ENCODE assay signal across 19 mouse cellular contexts in the genomic region with DNA sequence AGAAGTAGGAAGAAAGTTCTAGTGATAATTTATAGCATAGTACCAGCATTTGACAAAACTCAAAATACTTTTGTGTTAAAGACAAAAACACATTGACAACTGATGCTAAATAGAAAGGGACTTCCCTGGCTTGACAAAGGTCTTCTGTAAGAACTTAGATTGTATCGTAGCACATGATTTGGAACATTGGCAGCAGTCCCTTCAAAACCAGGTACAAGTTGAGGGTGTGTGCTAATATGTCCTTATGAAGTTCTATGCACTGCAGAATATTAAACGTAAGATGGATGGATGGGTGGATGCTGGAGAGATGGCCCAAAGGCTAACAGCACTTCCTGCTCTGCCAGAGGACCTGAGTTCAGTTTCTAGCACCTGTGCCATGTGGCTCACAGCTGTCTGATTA.
DNase-seq lines count a peak whose midpoint lies in the region; ATAC-seq and TF ChIP-seq lines count a peak whose summit lies in the region.
"Had no signal": no experiment of that assay in that cellular context is flagged by ENCODE, and none has a peak within 500 bp of the region (broad histone marks: within the 10 kb centered on the region; RNA-seq: fewer than 3 reads in every experiment).

No protein-coding gene starts in this region.

- H3K36me3 ChIP-seq in midbrain, embryonic 11.5 days (ENCODE audit: control insufficient read depth, insufficient read depth, low read length) = no peaks in the 10 kb centered on the region
- no peaks in the 10 kb centered on the region for H3K36me3 ChIP-seq in midbrain, embryonic 10.5 days
- H3K36me3 ChIP-seq in stomach, postnatal 0 days (ENCODE audit: control insufficient read depth, insufficient read depth, low read length) = no peaks in the 10 kb centered on the region
- no peaks in the 10 kb centered on the region for H3K36me3 ChIP-seq in forebrain, embryonic 11.5 days (ENCODE audit: control insufficient read depth, insufficient read depth, low read length)
- H3K36me3 ChIP-seq: embryonic facial prominence, embryonic 10.5 days; embryonic facial prominence, embryonic 12.5 days; forebrain, embryonic 10.5 days; forebrain, embryonic 15.5 days had no signal

- no peak overlapping the region for H3K4me2 ChIP-seq in midbrain, embryonic 11.5 days
- H3K4me2 ChIP-seq in stomach, postnatal 0 days (replicated peaks; ENCODE audit: low read depth) = no peak overlapping the region
- no peak overlapping the region for H3K4me2 ChIP-seq in forebrain, embryonic 11.5 days (ENCODE audit: low read depth, low read length, severe bottlenecking)
- H3K4me2 ChIP-seq: embryonic facial prominence, embryonic 12.5 days; forebrain, embryonic 13.5 days; forebrain, embryonic 15.5 days had no signal

- no peak for ATAC-seq in midbrain, embryonic 11.5 days (ENCODE audit: low FRiP score)
- no peak for ATAC-seq in stomach, postnatal 0 days (ENCODE audit: low FRiP score, low TSS enrichment)
- ATAC-seq in forebrain, embryonic 11.5 days (replicated peaks; ENCODE audit: low FRiP score) = no peak
- ATAC-seq: forebrain, embryonic 13.5 days; forebrain, embryonic 15.5 days; forebrain, postnatal 0 days had no signal

- 95% methylated on average over 2 of the region's 2 CpGs for WGBS in midbrain, embryonic 11.5 days
- WGBS in midbrain, embryonic 10.5 days = 88% methylated on average over 2 of the region's 2 CpGs
- WGBS in stomach, postnatal 0 days = 82% methylated on average over 2 of the region's 2 CpGs
- WGBS in forebrain, embryonic 11.5 days = 83% methylated on average over 2 of the region's 2 CpGs

- no peaks in the 10 kb centered on the region for H3K27me3 ChIP-seq in midbrain, embryonic 11.5 days (ENCODE audit: control insufficient read depth, insufficient read depth, low read length)
- H3K27me3 ChIP-seq in midbrain, embryonic 10.5 days (ENCODE audit: low read depth, poor library complexity, severe bottlenecking) = no peaks in the 10 kb centered on the region
- H3K27me3 ChIP-seq in stomach, postnatal 0 days (ENCODE audit: control insufficient read depth, insufficient read depth, low read length) = no peaks in the 10 kb centered on the region
- no peaks in the 10 kb centered on the region for H3K27me3 ChIP-seq in forebrain, embryonic 11.5 days (ENCODE audit: control insufficient read depth, insufficient read depth, low read length)
- H3K27me3 ChIP-seq: embryonic facial prominence, embryonic 12.5 days; forebrain, embryonic 13.5 days; forebrain, embryonic 15.5 days had no signal

- no peak for TF ChIP-seq CTCF in stomach, postnatal 0 days (IDR thresholded peaks at IDR 0.05; ENCODE audit: low read depth)

- no peak overlapping the region for H3K27ac ChIP-seq in midbrain, embryonic 11.5 days (ENCODE audit: low read depth, low read length)
- H3K27ac ChIP-seq in midbrain, embryonic 10.5 days (replicated peaks) = no peak overlapping the region
- no peak overlapping the region for H3K27ac ChIP-seq in stomach, postnatal 0 days (replicated peaks)
- no peak overlapping the region for H3K27ac ChIP-seq in forebrain, embryonic 11.5 days (ENCODE audit: low read depth, low read length)
- H3K27ac ChIP-seq: embryonic facial prominence, embryonic 10.5 days; embryonic facial prominence, embryonic 12.5 days; forebrain, embryonic 10.5 days; forebrain, embryonic 13.5 days; forebrain, embryonic 15.5 days had no signal

- TF ChIP-seq EP300 in stomach, postnatal 0 days (optimal IDR thresholded peaks at IDR 0.05) = no peak

- no peaks in the 10 kb centered on the region for H3K4me1 ChIP-seq in midbrain, embryonic 11.5 days (ENCODE audit: control insufficient read depth, insufficient read depth, low read length)
- no peaks in the 10 kb centered on the region for H3K4me1 ChIP-seq in midbrain, embryonic 10.5 days
- H3K4me1 ChIP-seq in stomach, postnatal 0 days (replicated peaks; ENCODE audit: control insufficient read depth, insufficient read depth) = no peaks in the 10 kb centered on the region
- H3K4me1 ChIP-seq in forebrain, embryonic 11.5 days (replicated peaks; ENCODE audit: control insufficient read depth, insufficient read depth, low read length) = no peaks in the 10 kb centered on the region

- H3K4me3 ChIP-seq in midbrain, embryonic 11.5 days (ENCODE audit: low read depth, low read length) = no peak overlapping the region
- no peak overlapping the region for H3K4me3 ChIP-seq in midbrain, embryonic 10.5 days
- no peak overlapping the region for H3K4me3 ChIP-seq in stomach, postnatal 0 days (ENCODE audit: low read depth, low read length)
- H3K4me3 ChIP-seq in forebrain, embryonic 11.5 days (ENCODE audit: low read depth, low read length) = no peak overlapping the region
- H3K4me3 ChIP-seq: embryonic facial prominence, embryonic 10.5 days; embryonic facial prominence, embryonic 12.5 days; forebrain, embryonic 10.5 days; forebrain, embryonic 13.5 days; forebrain, embryonic 15.5 days had no signal

- no peak overlapping the region for H3K9ac ChIP-seq in midbrain, embryonic 11.5 days (ENCODE audit: low read length)
- no peak overlapping the region for H3K9ac ChIP-seq in stomach, postnatal 0 days (ENCODE audit: low read length)
- no peak overlapping the region for H3K9ac ChIP-seq in forebrain, embryonic 11.5 days (ENCODE audit: low read length)
- H3K9ac ChIP-seq: embryonic facial prominence, embryonic 12.5 days; forebrain, embryonic 13.5 days; forebrain, embryonic 15.5 days; forebrain, postnatal 0 days had no signal

- peak; percentile 45 for DNase-seq in midbrain, embryonic 11.5 days (ENCODE audit: low spot score, missing footprints)
- no peak for DNase-seq in midbrain, embryonic 10.5 days (ENCODE audit: low spot score)
- peak; percentile 87 for DNase-seq in fat pad, adult 2 months (ENCODE audit: extremely low read depth, low read depth, low spot score)
- no peak for DNase-seq in stomach, postnatal 0 days (ENCODE audit: low spot score)
- no peak for DNase-seq in forebrain, embryonic 11.5 days (ENCODE audit: low spot score)
- DNase-seq: adrenal gland, adult 2 months; adrenal gland, postnatal 10 days; adrenal gland, postnatal 25 days; cerebellum, adult 11-12 months; cerebellum, adult 2 months; cerebellum, adult 9-10 months; cerebellum, postnatal 10 days; cerebellum, postnatal 25 days; forebrain, postnatal 0 days had no signal

- H3K9me3 ChIP-seq in midbrain, embryonic 11.5 days (ENCODE audit: control insufficient read depth, low read length) = no peaks in the 10 kb centered on the region
- H3K9me3 ChIP-seq in midbrain, embryonic 10.5 days (replicated peaks) = no peaks in the 10 kb centered on the region
- no peaks in the 10 kb centered on the region for H3K9me3 ChIP-seq in stomach, postnatal 0 days (ENCODE audit: control insufficient read depth, low read length)
- no peaks in the 10 kb centered on the region for H3K9me3 ChIP-seq in forebrain, embryonic 11.5 days (ENCODE audit: control insufficient read depth, low read length)
- H3K9me3 ChIP-seq: embryonic facial prominence, embryonic 10.5 days; embryonic facial prominence, embryonic 12.5 days; forebrain, embryonic 10.5 days; forebrain, embryonic 13.5 days; forebrain, embryonic 15.5 days had no signal

Comparison
In these comparisons a context has a peak if more than half of its experiments do, and no peak if none do; other contexts are left out.
1. DNase-seq: peak in midbrain, embryonic 11.5 days (single experiment) and fat pad, adult 2 months (single experiment); none in midbrain, embryonic 10.5 days (single experiment), stomach, postnatal 0 days (single experiment) and forebrain, embryonic 11.5 days (single experiment).